Mouse (Mus musculus): Measurements from ENCODE around the gene Mybl2. TPM values are rescaled to one million over a fixed set of nuclear protein-coding genes. Genes with fewer than 3 reads are reported as not detected.

Gene Mybl2
- total RNA-seq, 2 experiments from 2014 or later: 10.6 TPM

DNA sequence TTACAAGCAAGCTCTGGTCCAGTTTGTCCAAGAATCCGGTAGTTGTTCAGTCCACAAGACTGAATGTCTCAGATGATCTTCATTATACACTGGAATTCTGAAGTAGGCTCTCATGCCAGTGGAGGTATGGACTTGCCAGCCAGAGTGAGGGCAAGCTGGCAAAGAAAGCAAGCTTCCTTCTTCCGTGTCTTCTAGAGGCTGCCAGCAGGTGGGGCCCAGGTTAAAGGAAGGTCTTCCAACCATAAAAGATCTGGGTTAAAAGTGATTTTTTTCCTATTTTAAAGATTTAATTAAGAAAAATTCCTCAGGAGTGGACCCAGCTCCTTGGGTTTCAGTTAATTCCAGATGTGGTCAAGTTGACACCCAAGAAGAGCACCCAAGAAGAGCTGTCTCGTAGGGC lies 15.7 kb downstream of the Mybl2 start:
- DNase-seq (ENCODE audit: low spot score in 2 of 2): no peak

DNA sequence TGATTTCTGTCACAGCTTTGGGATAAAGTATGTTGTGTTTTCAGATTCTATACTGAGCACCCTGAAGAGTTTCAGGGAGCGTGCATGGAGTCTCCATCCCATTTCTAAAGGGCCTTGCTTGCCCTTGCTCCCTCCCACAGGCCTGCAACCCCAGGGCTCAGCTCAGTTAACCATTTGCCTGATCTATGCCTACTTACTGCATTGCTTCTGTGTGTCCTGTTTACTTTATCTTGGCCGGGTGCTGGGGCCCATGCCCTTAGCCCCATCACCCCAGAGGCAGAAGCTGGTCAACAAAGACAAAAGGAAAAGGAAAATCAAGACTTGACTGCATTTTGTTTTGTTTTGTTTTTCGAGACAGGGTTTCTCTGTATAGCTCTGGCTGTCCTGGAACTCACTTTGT lies 17.1 kb downstream of the Mybl2 start:
- no peak for DNase-seq (ENCODE audit: low spot score in 2 of 2)

DNA sequence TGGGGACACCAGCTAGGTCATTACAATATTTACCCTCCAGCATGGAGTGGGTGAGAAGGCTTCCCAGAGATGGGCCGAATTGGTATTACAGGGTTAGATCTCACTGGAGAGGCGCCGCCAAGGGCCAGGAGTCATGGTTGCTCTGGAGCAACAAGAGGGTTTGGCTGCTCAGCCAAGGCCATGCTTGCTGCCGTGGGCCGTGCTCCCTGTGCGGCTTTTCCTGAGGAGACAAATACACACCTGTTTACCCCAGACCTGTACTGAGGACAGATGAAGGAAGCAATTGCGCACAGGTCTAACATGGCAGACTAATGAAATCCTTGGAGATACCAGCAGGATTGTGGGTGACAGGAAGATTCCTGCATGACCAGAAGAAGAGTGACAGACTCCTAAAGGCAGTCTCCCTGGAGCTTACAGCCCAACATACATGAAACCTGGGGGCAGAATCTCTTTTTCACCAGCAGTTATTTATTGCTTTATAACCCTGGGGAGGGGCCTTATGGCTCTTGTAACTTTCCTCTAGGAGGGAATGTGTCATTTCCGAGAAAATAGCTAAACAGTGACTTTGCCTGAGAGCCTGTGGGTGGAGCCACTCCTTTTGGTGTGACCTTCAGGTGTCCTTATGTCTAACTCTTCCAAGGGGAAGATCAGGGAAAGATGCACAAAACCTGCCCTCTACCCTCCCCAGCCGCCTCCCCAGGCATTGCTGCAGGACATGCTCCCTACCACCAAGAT lies 18.7 kb downstream of the Mybl2 start:
- no peak for DNase-seq (ENCODE audit: low spot score in 2 of 2)

DNA sequence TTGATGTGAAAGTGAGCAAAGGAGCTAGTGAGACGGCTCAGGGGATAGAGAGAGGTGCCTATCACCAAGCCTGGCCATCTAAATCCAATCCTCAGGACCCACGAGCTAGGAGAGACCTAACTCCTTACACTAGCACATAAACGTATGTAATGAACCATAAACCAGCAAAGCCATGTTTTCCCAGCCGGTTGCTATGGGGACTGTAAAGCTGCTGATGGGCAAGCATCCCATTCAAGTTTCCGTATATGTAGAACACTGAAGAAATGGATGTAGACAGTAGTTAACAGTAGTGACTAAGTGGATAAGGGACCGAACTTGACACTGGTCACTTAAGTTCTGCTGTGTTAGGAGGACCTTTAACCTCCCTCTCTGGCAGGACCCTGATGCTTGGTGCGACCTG lies 19.5 kb downstream of the Mybl2 start:
- DNase-seq (ENCODE audit: low spot score in 2 of 2): no peak

DNA sequence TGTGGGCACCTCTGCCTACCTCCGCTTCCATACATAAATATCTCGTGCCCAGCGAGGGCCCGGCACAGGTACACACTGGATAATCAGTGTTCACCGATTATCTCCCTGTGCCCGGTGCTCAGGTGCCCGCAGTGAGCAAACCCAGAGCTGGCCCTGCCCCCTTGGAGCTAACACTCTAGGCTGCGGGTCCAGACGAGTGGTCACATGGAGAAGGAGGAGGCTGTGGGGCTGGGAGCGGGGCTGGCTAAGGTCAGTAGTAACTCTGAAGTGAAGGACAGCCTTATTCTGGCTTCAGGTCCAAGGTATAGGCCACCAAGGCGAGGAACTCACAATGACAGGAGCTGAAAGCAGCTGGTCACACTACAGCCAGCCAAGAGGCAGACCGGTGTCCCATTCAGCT lies 20.3 kb downstream of the Mybl2 start:
- no peak for DNase-seq (ENCODE audit: low spot score in 2 of 2)

DNA sequence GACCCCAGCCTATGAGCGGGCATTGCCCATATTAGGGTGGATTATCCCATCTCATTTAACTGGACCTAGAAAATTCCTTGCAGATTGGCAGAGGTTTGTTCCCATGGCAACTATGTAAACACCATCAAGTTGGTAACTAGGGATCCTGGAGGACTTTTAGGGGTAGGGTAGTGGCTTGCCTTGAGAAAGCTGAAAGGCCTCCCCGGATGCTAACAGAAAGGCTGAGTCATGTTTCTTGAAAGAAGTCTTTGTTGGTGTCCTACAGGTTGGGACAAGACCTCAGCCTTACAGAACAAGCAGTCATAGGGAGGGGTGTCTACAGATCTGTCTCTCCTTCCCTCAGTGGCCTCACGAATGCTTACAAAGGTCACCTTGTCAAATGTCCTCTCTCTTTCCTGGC lies 20.7 kb downstream of the Mybl2 start:
- no peak for DNase-seq (ENCODE audit: low spot score in 2 of 2)

DNA sequence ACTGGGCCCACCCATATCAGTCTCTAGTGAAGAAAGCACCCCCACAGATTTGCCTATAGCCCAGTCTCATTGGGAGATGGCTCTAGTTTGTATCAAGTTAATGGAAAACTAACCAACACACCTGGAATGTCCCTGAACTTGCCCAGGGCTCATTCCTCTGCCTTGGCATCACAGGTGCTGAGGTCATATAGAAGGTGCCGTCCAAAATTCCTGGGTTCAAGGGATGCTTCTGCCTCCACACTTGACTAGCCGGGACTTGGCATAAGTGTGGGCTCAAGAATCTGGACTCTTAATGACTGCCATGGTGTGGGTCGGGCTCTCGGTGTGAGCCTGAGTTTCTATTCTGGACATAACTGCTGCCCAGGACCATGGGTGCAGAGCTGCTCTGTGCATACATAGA lies 24.6 kb downstream of the Mybl2 start:
- no peak for DNase-seq (ENCODE audit: low spot score in 2 of 2)

DNA sequence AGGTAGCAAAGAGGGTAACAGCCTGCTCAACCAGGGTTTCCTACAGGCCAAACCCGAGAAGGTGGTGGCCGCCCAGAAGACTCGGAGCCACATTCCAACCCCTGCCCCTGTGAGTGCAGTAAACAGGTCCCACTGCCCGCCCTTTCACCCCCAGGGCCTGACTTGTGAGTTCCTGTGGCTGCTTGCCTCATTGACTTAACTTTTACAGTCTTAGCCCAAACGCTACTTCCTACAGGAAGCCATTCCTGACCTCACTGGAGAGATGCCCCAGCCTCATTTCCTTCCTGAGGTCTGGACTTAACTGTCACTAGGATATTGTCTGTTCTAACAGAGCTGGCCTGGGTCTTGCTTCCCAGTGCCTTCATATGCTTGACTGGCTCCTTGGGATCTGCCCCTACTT lies 28.1 kb downstream of the Mybl2 start:
- DNase-seq (ENCODE audit: low spot score in 2 of 2): no peak

DNA sequence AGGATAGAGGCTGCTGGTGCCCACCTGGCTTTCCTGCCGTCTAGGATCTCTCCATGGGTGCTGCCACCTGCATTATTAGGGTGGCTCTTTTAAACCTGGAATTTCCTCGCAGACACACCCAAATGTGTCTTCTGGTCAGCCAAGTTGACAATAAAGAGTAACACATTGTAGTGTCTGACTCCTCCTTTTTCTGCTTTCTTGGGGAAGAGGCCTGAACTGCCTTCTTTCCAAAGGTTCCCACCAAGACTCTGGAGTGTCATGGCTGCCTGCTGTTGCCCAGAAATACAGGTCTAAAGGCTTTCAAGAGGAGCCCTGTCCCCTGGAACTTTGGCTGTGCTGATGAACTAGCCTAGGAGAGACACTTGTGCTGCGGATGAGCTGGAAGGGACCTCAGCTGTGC lies 30.0 kb downstream of the Mybl2 start:
- no peak for DNase-seq (ENCODE audit: low spot score in 2 of 2)

DNA sequence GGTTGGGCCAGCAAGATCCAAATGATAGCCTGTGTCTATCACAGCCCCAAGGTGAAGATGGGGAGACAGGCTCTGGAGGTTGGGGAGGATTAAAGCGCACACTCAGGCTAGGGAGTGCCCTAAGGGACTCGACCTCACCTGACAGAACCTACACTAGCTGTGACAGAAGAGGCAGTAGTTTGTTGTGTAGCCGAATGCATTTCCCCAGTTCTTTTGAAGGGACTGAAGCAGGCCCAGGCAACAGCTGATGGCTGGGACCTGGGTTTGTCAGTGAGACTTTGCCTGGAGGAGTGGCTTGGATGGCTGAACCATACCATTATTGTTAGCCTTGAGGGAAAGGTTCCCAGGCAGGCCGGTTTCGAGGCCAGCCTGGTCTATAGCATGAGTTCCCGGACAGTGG lies 30.6 kb downstream of the Mybl2 start:
- no peak for DNase-seq (ENCODE audit: low spot score in 2 of 2)

DNA sequence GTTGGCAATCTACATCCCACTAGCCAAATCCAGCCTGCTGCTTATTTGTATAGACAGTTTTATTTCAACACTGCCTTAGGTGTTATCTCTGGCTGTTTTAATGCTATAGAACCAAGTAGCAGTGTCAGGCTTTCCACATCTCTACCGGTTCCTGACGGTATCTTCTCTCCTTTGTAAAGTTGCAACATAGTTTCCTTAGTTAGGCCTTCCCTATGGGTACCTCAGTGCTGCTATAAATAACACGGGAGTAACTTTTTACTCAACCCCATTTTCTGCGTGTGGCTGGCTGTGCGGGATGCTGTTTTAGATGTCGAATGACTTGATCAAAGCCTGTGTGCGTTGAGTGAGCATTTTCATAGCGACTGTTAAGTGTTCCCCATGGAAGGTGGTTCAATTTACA lies 32.1 kb downstream of the Mybl2 start:
- no peak for DNase-seq (ENCODE audit: low spot score in 2 of 2)

DNA sequence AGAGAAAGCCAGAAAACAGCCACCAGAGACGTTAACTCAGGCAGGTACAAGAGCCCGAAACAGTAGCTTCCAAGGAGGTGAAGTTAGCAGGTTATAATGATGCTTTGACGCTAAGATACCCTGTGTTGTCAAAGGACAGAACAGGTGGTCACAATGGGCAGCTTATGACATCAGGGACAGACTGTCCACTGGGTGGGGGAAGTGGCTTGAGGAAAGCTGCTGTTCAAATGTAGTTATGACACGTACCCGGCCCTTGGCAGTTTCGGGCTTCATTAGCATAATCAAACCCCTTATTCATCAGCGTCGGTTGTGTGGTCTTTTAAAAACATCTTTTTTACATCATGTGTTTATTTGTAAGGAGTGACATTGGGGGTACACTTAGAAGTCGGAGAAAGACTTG lies 33.2 kb downstream of the Mybl2 start, which contains the start of gene Gtsf1l:
Gene Gtsf1l, minus strand, starts transcription at position 128 of the 400 bp plus-strand sequence.
- no peak for DNase-seq (ENCODE audit: low spot score in 2 of 2)

DNA sequence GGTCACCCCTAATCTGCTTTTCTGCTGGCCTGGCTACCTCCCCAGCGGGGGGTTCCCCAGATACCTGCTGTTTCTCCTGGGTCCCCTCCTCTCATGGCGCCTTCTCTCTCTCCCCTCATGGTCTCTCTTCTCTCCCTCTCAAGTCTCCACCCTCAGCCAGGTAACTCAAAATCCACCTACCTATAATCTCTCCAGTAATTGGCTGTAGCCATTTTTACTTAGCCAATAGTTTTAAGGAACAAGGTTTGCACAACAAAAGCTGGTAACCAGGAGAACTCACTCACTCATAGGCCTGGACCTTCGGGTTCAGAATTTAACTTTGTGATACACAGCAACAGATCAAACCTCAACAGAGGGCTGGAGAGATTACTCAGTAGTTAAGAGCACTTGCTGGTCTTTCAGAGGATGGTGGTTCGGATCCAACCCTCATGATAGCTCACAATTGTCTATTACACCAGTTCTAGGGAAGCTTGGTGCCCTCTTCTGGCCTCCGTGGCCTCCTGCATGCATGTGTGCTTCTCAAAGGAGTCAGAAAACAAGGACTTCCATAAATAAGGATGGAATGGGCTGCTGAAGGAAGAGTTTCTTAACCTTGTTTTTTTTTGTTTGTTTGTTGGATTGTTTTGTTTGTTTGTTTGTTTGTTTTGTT lies 35.1 kb downstream of the Mybl2 start:
- no peak for DNase-seq (ENCODE audit: low spot score in 2 of 2)

DNA sequence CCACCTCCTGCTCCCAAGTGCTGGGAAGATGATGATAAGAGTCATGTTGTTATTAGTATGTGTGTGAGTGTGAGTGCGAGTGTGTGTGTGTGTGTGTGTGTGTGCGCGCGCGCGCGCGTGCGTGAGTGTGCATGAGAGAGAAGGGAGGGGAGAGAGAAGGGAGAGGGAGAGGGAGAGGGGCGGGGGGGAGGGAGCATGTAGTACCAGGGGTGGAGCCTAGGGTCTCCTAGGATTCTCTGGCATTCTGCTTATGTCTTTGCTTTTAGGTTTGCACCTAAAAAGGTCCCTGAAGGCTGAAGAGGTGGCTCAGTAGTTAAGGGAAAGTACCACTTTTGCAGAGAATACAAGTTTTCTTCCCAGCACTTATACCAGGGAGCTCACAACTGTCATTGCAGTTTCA lies 40.4 kb downstream of the Mybl2 start:
- DNase-seq (ENCODE audit: low spot score in 2 of 2): no peak

DNA sequence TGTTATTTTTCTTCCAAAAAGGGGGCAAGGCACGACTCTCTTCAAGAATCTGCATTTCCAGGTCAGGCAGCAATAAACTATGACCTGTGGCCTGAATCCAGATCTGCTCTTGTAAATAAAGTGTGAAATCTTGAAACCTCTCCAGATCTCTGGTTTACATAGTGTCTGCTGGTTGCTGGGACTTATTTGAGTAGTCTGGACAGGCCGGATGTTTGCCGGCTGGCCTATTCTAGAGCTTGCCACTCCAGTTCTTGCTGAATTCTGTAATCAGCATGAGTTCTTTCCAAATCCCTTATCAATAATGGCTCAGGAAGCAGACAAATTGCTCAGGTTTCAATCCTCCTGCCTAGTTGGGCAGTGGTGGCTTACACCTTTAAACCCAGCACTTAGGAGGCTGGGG lies 41.3 kb downstream of the Mybl2 start:
- DNase-seq (ENCODE audit: low spot score in 2 of 2): no peak

DNA sequence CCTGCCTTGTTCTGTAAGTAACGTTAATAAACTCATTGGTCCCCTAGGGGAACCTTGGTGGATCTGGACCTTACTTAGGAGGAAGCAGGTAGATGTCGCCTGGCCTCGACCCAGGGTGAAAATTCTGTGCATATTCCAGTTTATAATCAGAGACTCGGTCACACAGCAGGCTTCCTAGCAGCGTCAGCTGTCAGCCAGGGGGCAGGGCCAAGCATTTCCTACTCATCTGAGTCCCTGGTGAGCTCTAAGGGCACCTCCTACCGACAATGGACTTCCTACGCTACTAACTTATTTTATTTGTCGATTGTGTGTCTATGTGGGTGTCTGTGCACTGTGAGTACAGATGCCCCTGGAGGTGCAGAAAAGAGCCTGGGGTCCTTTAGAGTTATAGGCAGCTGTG lies 45.4 kb downstream of the Mybl2 start:
- no peak for DNase-seq (ENCODE audit: low spot score in 2 of 2)

DNA sequence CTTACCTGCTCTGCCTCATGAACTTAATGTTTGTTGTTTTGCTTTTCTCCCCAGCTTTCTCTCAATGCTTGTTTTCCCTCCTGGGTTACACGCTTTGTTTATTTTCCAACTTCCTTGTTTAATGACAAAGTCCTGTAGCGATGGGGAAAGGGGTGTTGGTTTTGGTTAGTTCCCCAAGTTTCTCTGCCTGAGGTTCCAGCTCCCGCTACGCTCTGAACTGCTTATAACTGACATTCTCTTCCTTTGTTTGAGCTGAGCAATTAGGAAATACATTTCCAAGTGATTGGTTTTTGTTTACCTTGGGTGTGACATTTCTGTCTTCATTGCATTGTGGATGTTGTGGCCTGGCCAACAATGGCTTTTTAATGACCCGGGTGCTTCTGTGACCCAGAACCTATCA lies 46.1 kb downstream of the Mybl2 start:
- no peak for DNase-seq (ENCODE audit: low spot score in 2 of 2)

DNA sequence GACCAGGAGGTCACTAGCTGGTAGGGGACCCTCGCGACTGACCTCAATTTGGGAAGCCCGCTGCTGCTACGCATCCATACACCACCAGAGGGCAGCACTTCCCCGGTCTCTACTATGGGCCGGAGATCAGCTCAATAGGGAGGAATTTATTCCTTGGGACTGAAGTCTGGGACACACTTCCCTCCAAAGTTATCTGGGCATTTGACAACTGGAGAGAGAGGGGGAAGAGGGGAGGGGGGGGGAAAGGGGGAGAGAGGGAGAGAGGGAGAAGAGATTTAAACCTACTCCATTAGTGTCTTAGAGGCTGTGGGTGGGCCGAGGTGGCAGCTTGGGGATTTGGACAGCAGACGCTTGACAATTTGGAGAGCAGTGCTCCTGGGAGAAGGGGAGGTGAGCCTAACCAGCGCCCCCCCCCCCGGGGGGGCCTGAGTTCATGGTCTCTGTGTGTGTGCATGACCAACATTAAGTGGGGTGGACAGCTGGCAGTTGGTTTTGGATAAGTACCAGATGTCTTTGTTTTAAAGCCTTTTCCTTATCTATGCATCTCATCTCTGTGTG lies 47.2 kb downstream of the Mybl2 start:
- peak; percentile 47 to 60 for DNase-seq (ENCODE audit: low spot score in 2 of 2)

DNA sequence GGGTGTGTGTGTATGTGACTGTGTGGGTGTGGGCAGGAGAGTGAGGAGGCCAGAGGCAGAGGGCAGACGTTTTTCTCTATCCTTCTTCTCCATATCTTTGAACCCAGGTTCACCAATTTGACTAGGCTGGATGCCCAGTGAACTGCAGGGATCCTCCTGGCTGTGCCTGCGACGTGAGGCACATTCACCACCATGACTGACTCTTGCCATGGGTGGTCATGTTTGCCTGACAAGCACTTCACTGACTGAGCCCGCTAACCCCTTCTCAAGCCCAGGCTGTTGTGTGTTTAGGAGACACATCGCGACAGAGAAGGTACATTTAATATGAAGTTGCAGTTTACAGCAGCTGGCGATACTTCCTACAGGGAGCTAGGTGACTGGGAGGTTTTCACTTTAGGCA lies 47.7 kb downstream of the Mybl2 start:
- no peak for DNase-seq (ENCODE audit: low spot score in 2 of 2)

DNA sequence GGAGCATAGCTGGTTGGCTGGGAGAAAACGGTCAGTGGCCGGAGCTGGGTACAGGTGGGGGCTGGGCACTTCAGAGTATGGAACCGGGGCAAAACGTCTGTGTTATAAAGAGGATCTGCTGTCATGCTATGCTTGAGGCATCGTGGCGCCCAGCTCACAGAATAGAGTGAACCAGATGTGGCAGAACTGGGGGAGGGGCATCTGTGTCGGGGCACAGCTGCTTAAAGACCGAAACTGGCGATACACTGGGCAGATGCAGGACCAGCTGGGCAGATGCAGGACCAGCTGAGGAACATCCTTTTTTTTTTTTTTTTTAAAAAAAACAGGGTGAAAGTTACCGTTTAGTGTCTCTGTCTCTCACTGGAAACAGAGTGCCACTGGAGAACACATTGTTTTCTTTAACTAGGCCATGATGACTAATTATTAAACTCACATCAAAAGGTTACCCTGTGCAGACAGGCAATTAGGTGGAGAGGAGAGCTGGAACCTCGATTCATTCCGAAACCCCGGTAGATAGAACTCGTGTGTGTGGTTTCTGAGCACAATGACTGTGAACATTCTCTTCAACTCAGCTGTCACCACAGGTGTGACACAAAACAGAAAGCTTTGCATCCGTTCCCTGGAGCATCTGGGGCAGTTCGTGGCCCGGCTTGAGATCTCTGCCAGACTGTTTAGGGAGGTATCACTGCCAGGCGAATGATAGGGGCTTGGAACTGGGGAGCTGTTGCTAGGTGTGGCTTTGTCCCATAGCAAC lies 48.6 kb downstream of the Mybl2 start:
- DNase-seq (ENCODE audit: low spot score in 2 of 2): no peak

DNA sequence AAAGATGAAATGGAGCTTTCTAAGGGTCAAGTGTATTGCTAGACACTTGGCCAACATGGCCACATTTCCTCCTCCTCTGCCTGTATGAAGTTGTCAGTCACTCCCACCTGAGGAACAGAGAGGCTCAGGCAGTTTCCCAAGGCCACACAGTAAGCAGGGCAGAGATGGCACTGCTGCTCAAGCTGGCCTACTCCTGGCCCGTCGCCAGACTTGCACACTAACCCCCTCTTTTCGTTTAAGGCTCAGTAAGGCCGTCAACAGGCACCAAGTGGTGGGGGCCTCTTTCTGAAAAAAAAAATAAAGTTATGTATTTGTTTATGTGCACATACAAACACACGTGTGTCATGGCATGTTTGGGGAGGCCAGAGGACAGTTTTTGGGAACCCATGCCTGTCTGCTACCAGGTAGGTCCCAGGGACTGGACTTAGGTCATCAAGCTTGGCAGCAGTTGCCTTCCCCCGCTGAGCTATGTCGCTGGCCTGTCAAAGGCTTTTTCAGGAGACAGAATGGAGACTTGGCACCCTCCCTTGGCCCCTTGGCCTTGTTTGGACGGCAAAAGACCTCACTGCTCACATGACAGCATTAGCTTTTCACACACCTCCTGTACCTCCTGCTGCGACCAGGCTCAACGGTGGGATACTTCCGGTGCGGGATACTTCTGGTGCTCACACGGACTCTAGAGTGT lies 49.7 kb downstream of the Mybl2 start:
- DNase-seq (ENCODE audit: low spot score in 2 of 2): no peak

Data from gastrocnemius, postnatal 4 days (tissue).